Mouse (Mus musculus) neural tube, embryonic 10.5 days (tissue): ENCODE data around the gene Selenov.
"Not testable (repeated sequence)": the region's sequence is repeated elsewhere in the genome, so short reads cannot be mapped to it uniquely, and the experiment has no call there.

Experiments
- DNase-seq: peaks from one replicate; pipeline ENCODE4 v3.0.0-alpha.2; 2017; ENCODE audit warnings: low spot score; ENCODE audit errors: extremely low spot score

The Selenov gene

GRCm38 (mm10) chr7:28298837-28299625, 8.0 kb upstream of the Selenov start:
- peak; percentile 51 for DNase-seq

GRCm38 (mm10) chr7:28294481-28294880, 3.5 kb upstream of the Selenov start:
- DNase-seq, result peak; percentile 83

GRCm38 (mm10) chr7:28290165-28290564, 821 bp downstream of the Selenov start:
- DNase-seq, result peak; percentile 54

GRCm38 (mm10) chr7:28280630-28281029, 10.4 kb downstream of the Selenov start:
- no peak for DNase-seq

GRCm38 (mm10) chr7:28278279-28278652, 12.7 kb downstream of the Selenov start:
- DNase-seq, result no peak

- DNase-seq, result peak; percentile 98
These were observed 13.2 kb downstream of the Selenov start, which contains the start of gene Eid2b for GRCm38 (mm10) chr7:28277615-28278278. Eid2b (plus strand) TSS chr7:28277739.

- DNase-seq, result no peak
These were observed 13.8 kb downstream of the Selenov start for GRCm38 (mm10) chr7:28277237-28277614.

- DNase-seq, result no peak
These were observed 19.2 kb downstream of the Selenov start for GRCm38 (mm10) chr7:28271761-28272160.

- no peak for DNase-seq
These were observed 21.6 kb downstream of the Selenov start for GRCm38 (mm10) chr7:28269355-28269754.

- DNase-seq, result no peak
These were observed 22.4 kb downstream of the Selenov start for GRCm38 (mm10) chr7:28268576-28268975.

GRCm38 (mm10) chr7:28268042-28268531, 22.9 kb downstream of the Selenov start:
- peak; percentile 77 for DNase-seq

GRCm38 (mm10) chr7:28267129-28268041, 23.6 kb downstream of the Selenov start, which contains the start of gene Eid2:
Eid2 (plus strand) TSS chr7:28267881.
- DNase-seq, result peak; percentile 86

GRCm38 (mm10) chr7:28265391-28265790, 25.6 kb downstream of the Selenov start:
- DNase-seq, result no peak

GRCm38 (mm10) chr7:28263786-28264185, 27.2 kb downstream of the Selenov start:
- peak; percentile 71 for DNase-seq

- no peak for DNase-seq
These were observed 28.1 kb downstream of the Selenov start for GRCm38 (mm10) chr7:28262861-28263260.

GRCm38 (mm10) chr7:28255476-28255875, 35.5 kb downstream of the Selenov start:
- no peak for DNase-seq

GRCm38 (mm10) chr7:28254591-28254990, 36.4 kb downstream of the Selenov start:
- no peak for DNase-seq

GRCm38 (mm10) chr7:28251976-28252375, 39.0 kb downstream of the Selenov start:
- no peak for DNase-seq

GRCm38 (mm10) chr7:28248957-28249356, 42.0 kb downstream of the Selenov start:
- no peak for DNase-seq

- DNase-seq, result not testable (repeated sequence)
These were observed 47.0 kb downstream of the Selenov start for GRCm38 (mm10) chr7:28243943-28244342.
